Mouse (Mus musculus) testis, postnatal 10 days (tissue): ENCODE data around the gene Snd1.
A peak's percentile ranks its signal among the peaks of the same experiment; 100 is the strongest.

ENCODE experiments used
- DNase-seq: peaks from one replicate; pipeline ENCODE4 v3.0.0; 2021; ENCODE audit warnings: low spot score

The Snd1 gene

GRCm38 (mm10) chr6:28474839-28475238 is at the start of gene Snd1:
Gene Snd1, plus strand, starts transcription at chr6:28475139.
- DNase-seq = no peak

- DNase-seq = no peak
Measured at GRCm38 (mm10) chr6:28427096-28427839, 47.7 kb upstream of the Snd1 start, which contains the start of gene Fscn3. Gene Fscn3, plus strand, starts transcription at chr6:28427789.

GRCm38 (mm10) chr6:28428290-28428689 is 46.6 kb upstream of the Snd1 start, which contains the start of gene Gcc1:
Gene Gcc1, minus strand, starts transcription at chr6:28428390.
- no peak for DNase-seq

- no peak for DNase-seq
Measured at GRCm38 (mm10) chr6:28429870-28430269, 45.1 kb upstream of the Snd1 start.

GRCm38 (mm10) chr6:28430795-28431537 is 44.0 kb upstream of the Snd1 start:
- DNase-seq = no peak

- DNase-seq = no peak
Measured at GRCm38 (mm10) chr6:28431538-28431855, 43.4 kb upstream of the Snd1 start.

GRCm38 (mm10) chr6:28447937-28448336 is 27.0 kb upstream of the Snd1 start:
- no peak for DNase-seq

- DNase-seq = no peak
Measured at GRCm38 (mm10) chr6:28449253-28449652, 25.7 kb upstream of the Snd1 start, which contains the start of gene Pax4. Gene Pax4, minus strand, starts transcription at chr6:28449353.

GRCm38 (mm10) chr6:28450481-28450880 is 24.5 kb upstream of the Snd1 start:
- DNase-seq = no peak

GRCm38 (mm10) chr6:28450977-28451376 is 24.0 kb upstream of the Snd1 start:
- no peak for DNase-seq

GRCm38 (mm10) chr6:28459221-28459668 is 15.7 kb upstream of the Snd1 start:
- DNase-seq = no peak

GRCm38 (mm10) chr6:28460534-28460933 is 14.4 kb upstream of the Snd1 start:
- peak; percentile 85 for DNase-seq

GRCm38 (mm10) chr6:28464630-28465029 is 10.3 kb upstream of the Snd1 start:
- DNase-seq = no peak

- no peak for DNase-seq
Measured at GRCm38 (mm10) chr6:28470017-28470602, 4.8 kb upstream of the Snd1 start.

- DNase-seq = no peak
Measured at GRCm38 (mm10) chr6:28470621-28471020, 4.3 kb upstream of the Snd1 start.

GRCm38 (mm10) chr6:28471284-28472035 is 3.5 kb upstream of the Snd1 start:
- no peak for DNase-seq

GRCm38 (mm10) chr6:28474211-28474610 is 728 bp upstream of the Snd1 start:
- DNase-seq = no peak

- peak; percentile 96 for DNase-seq
Measured at GRCm38 (mm10) chr6:28479865-28480751, 5.2 kb downstream of the Snd1 start.

GRCm38 (mm10) chr6:28480752-28481492 is 6.0 kb downstream of the Snd1 start:
- no peak for DNase-seq

- DNase-seq = no peak
Measured at GRCm38 (mm10) chr6:28482711-28483315, 7.9 kb downstream of the Snd1 start.
